Mouse (Mus musculus): Measurements from ENCODE around the gene C1qtnf7. TPM values are rescaled to one million over a fixed set of nuclear protein-coding genes. Genes with fewer than 3 reads are reported as not detected.
A peak's percentile ranks its signal among the peaks of the same experiment; 100 is the strongest.

C1qtnf7 gene
- polyA plus RNA-seq, 1 experiment from 2014 or later: 5.0 TPM

- Histone ChIP-seq H3K27me3 (no peaks in the 10 kb centered on the region), H3K4me1 (no peaks in the 10 kb centered on the region), H3K4me2 (no peak overlapping the region), H3K9ac (no peak overlapping the region), H3K4me3 (replicated peaks) (no peak overlapping the region), H3K9me3 (replicated peaks) (no peaks in the 10 kb centered on the region), H3K36me3 (no peaks in the 10 kb centered on the region), H3K27ac (no peak overlapping the region)
- WGBS: 81% methylated on average over 5 of the region's 5 CpGs
- no peak for ATAC-seq (replicated peaks; ENCODE audit: low FRiP score)
Measured at GRCm38 (mm10) chr5:43634071-43634601, 118.8 kb downstream of the C1qtnf7 start.

DNA sequence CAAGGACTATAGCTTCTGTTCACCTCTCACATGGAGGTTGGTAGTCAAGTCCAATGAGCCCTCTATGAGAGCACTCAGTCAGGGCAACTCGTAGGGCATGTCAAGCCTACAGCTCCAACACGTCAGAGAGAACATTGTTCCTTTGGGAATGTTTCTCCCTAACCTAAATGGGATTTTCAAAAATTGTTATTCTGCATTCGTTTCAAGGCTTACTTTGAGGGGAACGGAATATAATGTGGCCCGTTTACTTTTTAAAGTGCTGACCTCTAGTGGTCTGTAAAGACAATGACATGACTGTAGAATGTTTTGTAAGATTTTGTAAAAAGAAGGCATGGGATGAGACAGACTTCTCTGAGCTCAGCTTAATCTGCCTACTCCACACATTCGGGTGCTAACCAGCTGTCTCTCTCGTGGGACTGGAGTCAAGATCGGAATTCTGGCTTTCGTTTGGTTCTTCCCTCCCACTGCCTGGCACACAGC is 119.3 kb downstream of the C1qtnf7 start:
- no peak overlapping the region for H3K9ac ChIP-seq
- no peak overlapping the region for H3K4me2 ChIP-seq
- no peaks in the 10 kb centered on the region for H3K9me3 ChIP-seq (replicated peaks)
- ATAC-seq (replicated peaks; ENCODE audit: low FRiP score): no peak
- no peaks in the 10 kb centered on the region for H3K36me3 ChIP-seq
- no peak overlapping the region for H3K4me3 ChIP-seq (replicated peaks)
- H3K4me1 ChIP-seq: no peaks in the 10 kb centered on the region
- WGBS: 35% methylated on average over 9 of the region's 9 CpGs
- no peak overlapping the region for H3K27ac ChIP-seq
- H3K27me3 ChIP-seq: no peaks in the 10 kb centered on the region

DNA sequence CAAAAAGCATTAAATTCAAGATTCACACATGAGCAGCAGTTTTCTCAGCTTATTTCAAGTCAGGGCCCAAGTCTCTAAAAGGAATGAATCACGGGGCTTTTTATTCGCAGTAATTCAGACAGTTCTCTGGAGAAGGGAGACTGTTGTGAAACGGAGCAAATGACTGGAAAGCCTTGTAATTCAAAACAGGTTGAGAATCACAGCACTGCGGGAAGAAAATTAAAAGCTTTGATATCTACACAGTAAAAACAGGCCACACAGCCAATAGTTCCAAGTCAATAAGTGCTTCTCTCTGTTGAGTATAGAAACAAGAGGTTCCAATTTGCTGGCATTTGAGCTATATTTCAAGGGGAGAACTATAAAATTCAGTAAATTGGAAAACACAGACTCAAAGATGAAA is 129.7 kb downstream of the C1qtnf7 start:
- ATAC-seq (replicated peaks; ENCODE audit: low FRiP score): no peak
- H3K27ac ChIP-seq: no peak overlapping the region
- H3K9me3 ChIP-seq (replicated peaks): no peaks in the 10 kb centered on the region
- 34% methylated on average over 4 of the region's 4 CpGs for WGBS
- H3K4me3 ChIP-seq (replicated peaks): no peak overlapping the region
- H3K36me3 ChIP-seq: no peaks in the 10 kb centered on the region
- H3K27me3 ChIP-seq: no peaks in the 10 kb centered on the region
- H3K9ac ChIP-seq: no peak overlapping the region
- no peak overlapping the region for H3K4me2 ChIP-seq
- no peaks in the 10 kb centered on the region for H3K4me1 ChIP-seq

GRCm38 (mm10) chr5:43647098-43647774 is 131.9 kb downstream of the C1qtnf7 start:
- no peaks in the 10 kb centered on the region for H3K9me3 ChIP-seq (replicated peaks)
- no peak overlapping the region for H3K4me2 ChIP-seq
- H3K27me3 ChIP-seq: no peaks in the 10 kb centered on the region
- H3K4me3 ChIP-seq (replicated peaks): no peak overlapping the region
- no peaks in the 10 kb centered on the region for H3K4me1 ChIP-seq
- no peak for ATAC-seq (replicated peaks; ENCODE audit: low FRiP score)
- H3K27ac ChIP-seq: no peak overlapping the region
- WGBS: 79% methylated on average over 12 of the region's 12 CpGs
- no peaks in the 10 kb centered on the region for H3K36me3 ChIP-seq
- no peak overlapping the region for H3K9ac ChIP-seq

GRCm38 (mm10) chr5:43661498-43661897 is 146.2 kb downstream of the C1qtnf7 start:
- Histone ChIP-seq H3K27me3 (no peaks in the 10 kb centered on the region), H3K4me2 (peak overlapping the region; percentile 64), H3K27ac (peak overlapping the region; percentile 97), H3K9ac (no peak overlapping the region), H3K36me3 (no peaks in the 10 kb centered on the region), H3K4me1 (peaks cover 23% of the 10 kb centered on the region), H3K4me3 (replicated peaks) (no peak overlapping the region), H3K9me3 (replicated peaks) (no peaks in the 10 kb centered on the region)
- 93% methylated on average over 3 of the region's 3 CpGs for WGBS
- ATAC-seq (replicated peaks; ENCODE audit: low FRiP score): no peak

- Histone ChIP-seq H3K4me2 (peak within 1 kb of the TSS; percentile 64), H3K36me3 (peaks cover 2% of the 10 kb centered on the region; the same call in 1 of the 2 replicates), H3K27ac (peak within 1 kb of the TSS; percentile 97), H3K4me1 (peaks cover 23% of the 10 kb centered on the region), H3K9me3 (replicated peaks) (no peaks in the 10 kb centered on the region), H3K27me3 (no peaks in the 10 kb centered on the region), H3K9ac (peak within 1 kb of the TSS; percentile 44), H3K4me3 (replicated peaks) (peak within 1 kb of the TSS; percentile 55)
- peak; percentile 90 for ATAC-seq (replicated peaks; ENCODE audit: low FRiP score)
- 4% methylated on average over 19 of the region's 19 CpGs for WGBS
Measured at GRCm38 (mm10) chr5:43661997-43662961, 146.9 kb downstream of the C1qtnf7 start, which contains the start of gene Cc2d2a. Cc2d2a (plus strand) TSS chr5:43662346.

GRCm38 (mm10) chr5:43663531-43663930 is 148.2 kb downstream of the C1qtnf7 start:
- Histone ChIP-seq H3K4me3 (replicated peaks) (peak overlapping the region; percentile 55), H3K4me2 (peak overlapping the region; percentile 64), H3K27me3 (no peaks in the 10 kb centered on the region), H3K36me3 (peaks cover 2% of the 10 kb centered on the region; the same call in 1 of the 2 replicates), H3K27ac (peak overlapping the region; percentile 69), H3K9me3 (replicated peaks) (no peaks in the 10 kb centered on the region), H3K4me1 (peaks cover 23% of the 10 kb centered on the region), H3K9ac (peak overlapping the region; percentile 19; the same call in 1 of the 2 replicates)
- peak; percentile 30 for ATAC-seq (replicated peaks; ENCODE audit: low FRiP score)
- 24% methylated on average over 6 of the region's 6 CpGs for WGBS

DNA sequence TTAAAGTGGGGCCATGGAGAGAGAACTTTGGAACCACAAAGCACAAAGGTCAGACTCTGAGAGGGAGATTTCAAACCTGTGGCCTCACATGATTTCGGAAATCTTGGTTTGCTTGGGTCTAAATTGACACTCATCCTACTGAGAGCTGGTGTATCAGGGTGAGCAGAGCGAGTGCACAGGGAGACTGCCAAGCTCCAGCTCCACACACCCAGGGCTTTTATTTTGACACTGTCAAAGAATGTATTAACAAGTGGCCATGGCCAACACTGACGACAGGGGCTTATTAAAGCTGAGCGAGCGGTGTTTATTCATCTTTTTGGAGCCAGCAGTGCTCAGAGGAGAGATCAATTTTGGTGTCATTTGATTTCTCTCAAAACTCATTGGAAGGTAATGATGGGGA is 149.8 kb downstream of the C1qtnf7 start:
- no peak for ATAC-seq (replicated peaks; ENCODE audit: low FRiP score)
- peaks cover 2% of the 10 kb centered on the region; the same call in 1 of the 2 replicates for H3K36me3 ChIP-seq
- WGBS: 30% methylated on average over 5 of the region's 5 CpGs
- H3K4me2 ChIP-seq: peak overlapping the region; percentile 48
- peaks cover 23% of the 10 kb centered on the region for H3K4me1 ChIP-seq
- H3K27ac ChIP-seq: no peak overlapping the region
- H3K4me3 ChIP-seq (replicated peaks): 0 out of 2 replicates have a peak overlapping the region, but pooled peaks have one; percentile 6
- H3K9ac ChIP-seq: no peak overlapping the region
- no peaks in the 10 kb centered on the region for H3K27me3 ChIP-seq
- H3K9me3 ChIP-seq (replicated peaks): no peaks in the 10 kb centered on the region

Other genes with a start within 250 kb of the C1qtnf7 start
- 14.4 and 17.1 TPM in 2 replicates for gene Cc2d2a, start 146.8 kb downstream of the C1qtnf7 start, polyA plus RNA-seq (2015; fragmentation: Nextera tagmentation; extraction: Ambion mirVana)

Data from kidney, embryonic 15.5 days (tissue).